Mouse (Mus musculus) left cerebral cortex, adult 18-20 months (tissue): Measurements from ENCODE around the gene St3gal3. TPM values are rescaled to one million over a fixed set of nuclear protein-coding genes. Genes with fewer than 3 reads are reported as not detected.

Experiments used
- DNase-seq, 2 experiments: peaks; one replicate each; pipeline ENCODE4 v3.0.0; 2021 to 2022; ENCODE audit warnings: low spot score in 2 of 2, mixed read lengths in 1 of 2
- total RNA-seq, 2 experiments: library from RNA; stranded (reverse); gene quantifications; 2 replicates each; pipeline ENCODE4 v1.2.3; 2021

The St3gal3 gene
- total RNA-seq, 2 experiments from 2014 or later: 45.8 to 51.2 TPM

DNA sequence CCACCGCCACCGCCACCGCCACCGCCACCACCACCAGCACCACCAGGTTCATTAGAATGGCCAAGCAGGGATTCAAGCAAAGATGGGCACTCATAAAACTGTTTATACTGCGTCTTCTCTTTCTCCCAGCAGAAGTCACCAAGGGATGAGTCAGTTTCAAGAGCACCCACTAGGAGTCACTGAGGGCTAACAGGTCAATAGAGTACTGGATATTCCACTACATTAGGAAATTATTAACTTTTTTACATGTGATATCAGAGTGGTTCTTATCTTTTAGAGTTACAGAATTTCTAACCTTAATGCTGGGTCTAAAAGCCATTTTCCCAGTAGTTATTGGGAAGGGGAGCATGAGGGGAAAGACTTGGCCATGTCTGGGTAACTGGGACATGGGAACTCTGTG, 197.8 kb downstream of the St3gal3 start:
- no peak for DNase-seq

DNA sequence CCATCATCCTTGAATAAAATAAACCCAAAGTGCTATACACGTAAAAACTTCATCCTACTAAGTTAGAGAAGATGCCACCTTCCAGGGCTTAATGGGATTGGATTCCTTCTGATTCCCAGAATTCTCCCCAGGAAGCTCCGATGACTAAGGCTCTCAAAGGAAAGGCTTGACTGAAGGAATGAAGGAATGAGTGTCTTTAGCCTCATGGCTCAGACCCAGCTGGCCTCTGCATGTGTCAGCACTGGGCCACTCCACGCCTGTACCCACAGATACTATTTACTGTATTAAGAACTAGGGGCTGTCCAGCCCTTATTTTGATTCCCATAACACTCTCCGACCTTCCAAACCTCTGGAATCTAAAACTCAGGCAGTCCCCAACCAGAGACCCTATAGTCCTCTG, 200.6 kb downstream of the St3gal3 start:
- no peak for DNase-seq

DNA sequence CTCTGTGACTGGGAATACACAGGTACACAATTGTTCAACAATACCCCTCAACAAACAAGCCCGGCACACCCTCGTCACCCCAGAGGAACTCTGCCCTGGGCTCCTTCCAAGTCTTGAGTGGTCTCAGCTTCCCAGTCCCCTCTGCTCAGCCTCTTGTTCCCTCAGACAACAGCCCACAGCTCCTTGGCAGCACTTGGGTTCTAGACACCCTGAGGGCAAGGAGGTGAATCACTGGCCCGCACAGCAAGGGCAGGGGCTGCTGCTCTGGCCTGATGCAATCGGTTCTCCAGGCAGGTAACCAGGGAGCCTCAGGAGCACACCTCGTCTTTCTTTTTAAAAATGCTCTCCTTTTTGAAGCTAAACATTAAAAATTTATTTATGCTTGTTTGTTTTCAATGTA, 201.5 kb downstream of the St3gal3 start:
- no peak for DNase-seq

DNA sequence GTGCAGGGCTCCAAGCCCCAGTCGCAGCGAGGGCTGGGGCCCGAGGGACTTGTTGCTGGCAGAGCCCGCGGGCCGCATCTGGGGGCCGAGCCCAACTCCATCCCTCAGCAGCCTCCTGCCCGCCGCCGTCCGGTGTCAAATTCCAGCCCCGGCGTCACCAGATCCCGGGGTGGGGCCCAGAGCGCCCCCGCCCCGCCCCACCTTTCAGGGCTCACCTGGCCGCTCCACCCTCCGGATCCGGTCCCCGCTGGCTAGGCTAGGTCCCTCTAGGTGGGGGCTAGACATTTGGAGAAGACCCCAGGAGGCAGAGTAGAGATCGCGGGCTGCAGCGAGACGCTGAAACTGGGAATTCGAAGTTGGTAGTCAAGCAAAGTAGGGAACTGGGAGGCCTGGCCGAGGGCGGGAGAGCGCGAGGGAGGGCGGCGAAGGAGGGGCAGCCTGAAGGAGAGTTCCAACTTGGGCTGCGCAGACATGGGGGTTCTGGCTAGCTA, 205.3 kb downstream of the St3gal3 start, which contains the start of gene Artn:
Gene Artn, minus strand, starts transcription at position 373 of the 491 bp plus-strand sequence.
- DNase-seq: no peak

DNA sequence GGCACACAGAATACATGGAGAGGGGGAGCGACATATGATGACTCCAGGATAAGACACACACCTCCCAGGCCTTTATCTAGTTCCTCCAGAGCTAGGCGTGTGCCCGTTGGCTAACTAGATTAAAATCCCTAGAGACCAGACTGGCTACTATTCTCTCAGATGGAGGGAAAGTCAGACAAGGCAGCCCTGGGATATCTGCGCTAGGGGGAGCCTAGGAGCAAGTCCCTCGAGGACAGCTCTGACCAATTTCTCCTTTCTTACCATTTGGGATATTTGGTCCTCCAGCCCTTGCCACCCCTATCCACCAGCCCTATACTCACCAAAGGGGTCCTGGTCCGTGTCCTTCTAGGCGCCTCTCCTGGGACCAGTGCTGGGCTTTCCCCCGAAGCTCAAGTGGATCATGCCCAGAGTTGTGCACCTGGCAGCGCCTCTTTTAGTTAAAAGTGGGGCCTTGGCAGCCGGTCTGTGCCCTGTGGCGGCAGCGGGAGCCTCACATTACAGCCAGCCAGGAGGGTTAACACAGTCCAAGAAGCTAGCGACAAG, 205.9 kb downstream of the St3gal3 start:
- peak; percentile 59 to 62 for DNase-seq

DNA sequence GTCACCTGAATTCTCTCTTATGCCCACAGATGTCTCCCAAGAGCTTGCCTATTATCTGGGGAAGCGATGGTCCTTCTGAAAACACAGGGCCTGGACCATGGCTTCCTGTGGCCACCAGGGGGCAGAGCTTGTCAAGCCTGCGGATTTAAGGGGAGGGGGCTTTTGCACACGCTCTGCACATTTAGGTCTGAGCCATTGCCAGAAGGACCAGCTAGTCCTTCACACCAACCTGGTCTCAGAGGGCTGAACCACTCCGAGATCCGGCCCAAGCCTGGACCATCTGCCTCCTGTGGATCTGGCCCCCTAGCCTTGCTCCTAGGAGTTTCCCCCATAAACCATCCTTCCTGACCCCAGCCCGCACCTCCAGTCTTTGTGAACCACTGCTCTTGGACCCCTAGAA, 206.5 kb downstream of the St3gal3 start:
- no peak for DNase-seq

DNA sequence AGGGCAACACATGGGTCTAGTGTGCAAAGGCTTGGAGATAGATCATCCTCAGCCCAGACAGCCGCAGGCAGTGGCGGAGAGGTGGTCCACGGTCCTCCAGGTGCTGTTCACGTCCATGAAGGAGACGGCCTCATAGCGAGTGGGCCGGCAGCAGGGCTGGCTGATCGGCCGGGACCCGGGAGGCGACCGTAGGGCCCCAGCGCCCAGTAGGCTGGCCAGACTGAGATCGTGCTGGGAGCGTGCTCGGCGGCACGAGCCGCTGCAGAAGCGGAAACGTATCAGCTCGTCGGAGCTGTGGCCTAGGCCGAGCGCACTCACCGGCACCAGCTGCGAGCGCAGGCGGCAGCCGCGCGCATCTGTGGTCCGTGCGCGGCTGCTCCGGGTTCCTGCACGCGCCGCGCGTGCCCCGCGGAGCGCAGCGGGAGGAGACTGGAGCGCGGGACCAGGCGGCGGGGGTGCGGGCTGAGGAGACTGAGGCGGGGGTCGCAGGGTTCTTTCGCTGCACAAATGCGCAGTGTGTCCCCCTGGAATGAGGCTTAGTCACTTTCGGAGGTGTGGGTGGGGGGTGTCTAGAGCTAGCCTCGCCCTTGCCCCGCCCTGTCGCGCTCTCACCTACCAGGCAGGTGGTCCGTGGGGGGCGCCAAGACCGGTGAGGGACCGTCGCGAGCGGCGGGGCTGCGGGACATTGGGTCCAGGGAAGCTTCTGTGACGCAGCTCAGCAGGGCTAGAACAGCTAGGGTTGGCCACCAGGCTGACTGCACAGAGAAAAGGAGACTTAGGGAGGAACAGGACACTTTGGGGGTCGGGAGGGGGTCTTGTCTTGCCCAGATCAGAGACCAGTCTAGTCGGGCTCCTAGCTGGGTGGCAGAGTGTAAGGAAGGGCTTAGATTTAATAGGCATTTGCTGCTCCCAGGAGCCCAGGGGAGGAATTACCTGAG, 207.9 kb downstream of the St3gal3 start:
- peak; percentile 60 to 67 for DNase-seq

DNA sequence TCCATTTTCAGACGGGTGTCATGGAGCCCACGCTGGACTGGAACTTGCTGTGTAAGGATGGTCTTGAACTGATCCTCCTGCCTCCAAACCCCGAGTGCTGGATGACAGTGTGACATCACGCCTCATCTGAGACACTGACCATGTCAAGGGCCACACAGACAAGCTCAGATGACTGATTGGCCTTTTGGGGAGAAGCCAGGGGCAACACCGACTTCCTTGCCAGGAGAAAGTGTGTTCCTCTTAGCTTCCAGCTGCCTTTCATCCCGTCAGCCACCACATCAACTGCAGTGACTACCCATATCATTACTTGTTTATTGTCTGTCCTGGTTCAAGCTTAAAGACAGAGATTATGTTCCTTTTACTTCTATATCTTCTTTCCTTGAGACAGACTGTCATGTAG, 209.8 kb downstream of the St3gal3 start:
- no peak for DNase-seq

DNA sequence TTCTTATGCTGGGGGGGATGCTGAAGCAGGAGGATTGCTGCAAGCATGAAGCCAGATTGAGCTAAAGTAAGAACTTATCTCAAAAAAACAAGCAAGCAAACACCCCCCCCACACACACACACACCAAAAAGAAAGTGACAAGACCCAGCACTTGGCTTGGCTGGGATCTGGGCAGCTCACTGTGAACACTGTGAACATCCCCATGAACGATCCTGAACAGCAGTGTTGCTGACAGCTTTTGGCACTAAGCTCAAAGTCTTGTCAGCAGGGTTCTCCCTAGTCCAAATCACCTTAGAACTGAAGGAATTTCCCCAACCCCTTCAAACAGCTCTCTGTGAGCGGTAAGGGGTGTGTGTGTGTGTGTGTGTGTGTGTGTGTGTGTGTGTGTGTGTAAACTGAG, 211.3 kb downstream of the St3gal3 start:
- DNase-seq: no peak

DNA sequence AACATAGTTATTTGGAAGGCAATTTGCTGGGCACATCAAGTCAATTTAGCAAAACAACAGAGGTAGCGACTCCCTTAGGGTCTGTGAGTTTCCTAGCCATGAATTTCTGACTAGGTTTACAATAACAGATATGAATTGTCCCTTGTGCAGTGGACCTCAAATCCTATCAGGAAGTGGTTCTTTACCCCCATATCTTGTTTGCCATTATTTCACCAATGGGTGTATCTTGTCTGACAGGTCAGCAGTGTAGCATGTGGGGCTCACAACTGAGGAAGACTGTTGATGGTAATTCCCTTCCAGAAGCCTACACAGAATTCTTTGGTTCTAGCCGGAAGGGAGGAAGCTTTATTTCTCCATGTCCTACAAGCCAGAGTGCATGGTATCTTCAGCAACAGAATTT, 213.4 kb downstream of the St3gal3 start:
- DNase-seq: no peak

DNA sequence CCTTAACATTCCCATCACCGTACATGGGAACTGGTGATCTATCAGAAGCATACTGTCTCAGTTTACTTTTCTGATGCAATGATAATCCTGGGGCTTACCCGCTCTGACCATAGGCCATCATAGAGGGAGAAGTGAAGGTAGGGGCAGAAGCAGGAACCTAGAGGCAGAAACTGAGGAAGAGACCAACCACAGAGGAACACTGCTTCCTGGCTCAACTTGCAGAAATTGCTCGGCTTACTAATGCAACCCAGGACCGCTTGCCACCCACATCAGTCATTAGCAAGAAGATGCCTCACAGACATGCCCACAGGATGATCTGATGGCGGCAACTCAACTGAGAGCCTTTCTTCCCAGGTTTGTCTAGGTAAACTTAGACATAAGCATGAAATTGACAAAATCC, 216.0 kb downstream of the St3gal3 start:
- DNase-seq: no peak

DNA sequence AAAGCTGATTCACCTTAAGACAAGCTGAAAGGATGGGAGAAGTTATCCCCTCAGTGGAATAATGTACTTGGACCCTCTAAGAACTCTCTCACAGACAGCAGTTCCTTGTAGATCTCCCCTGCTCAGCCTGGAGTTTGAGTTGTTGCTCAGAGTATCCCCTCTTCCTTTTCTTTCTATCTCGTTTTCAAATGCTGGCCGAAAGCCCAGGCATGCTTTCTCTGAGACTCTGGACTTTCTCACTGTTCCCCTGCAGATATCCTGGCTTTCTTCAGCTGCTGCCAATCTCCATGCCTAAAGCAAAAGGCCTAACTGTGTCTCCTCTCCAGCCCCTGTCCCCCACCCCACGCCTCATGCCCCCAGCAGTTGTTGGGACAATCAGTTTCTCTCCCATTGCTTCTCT, 216.5 kb downstream of the St3gal3 start:
- DNase-seq: no peak

DNA sequence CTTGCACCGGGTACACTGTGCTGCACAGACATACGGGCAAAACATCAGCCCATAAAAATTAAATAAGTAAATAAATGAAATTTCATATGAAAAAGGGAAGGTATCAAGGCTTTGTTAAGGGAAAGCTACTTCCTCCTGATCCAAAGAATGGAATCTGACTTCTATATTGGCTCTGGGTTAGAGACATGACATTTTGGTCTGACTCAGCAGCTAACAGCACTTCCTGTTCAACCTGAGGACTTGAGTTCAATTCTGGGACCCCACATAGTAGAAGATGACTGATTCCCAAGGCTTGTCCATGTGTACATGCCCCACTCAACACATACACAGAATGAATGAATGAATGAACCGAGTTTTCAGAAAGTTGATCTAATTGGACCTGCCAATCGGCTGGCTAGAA, 216.9 kb downstream of the St3gal3 start:
- DNase-seq: no peak

DNA sequence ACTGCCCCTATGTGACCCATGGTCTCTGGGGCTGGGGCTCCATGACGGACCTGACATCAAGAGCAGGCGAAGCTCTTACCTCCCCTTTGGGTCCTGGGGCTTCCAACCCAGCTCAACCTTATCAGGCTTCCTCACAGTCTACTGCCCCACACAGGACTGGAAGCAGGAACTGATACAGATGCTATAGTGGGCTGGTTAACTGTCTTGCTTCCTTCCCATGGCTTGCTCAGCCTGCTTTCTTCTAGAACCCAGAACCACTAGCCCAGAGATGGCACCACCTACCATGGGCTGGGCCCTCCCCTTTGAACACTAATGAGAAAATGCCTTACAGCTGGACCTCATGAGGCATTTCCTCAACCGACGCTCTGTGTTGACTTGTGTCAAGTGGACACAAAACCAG, 217.3 kb downstream of the St3gal3 start:
- no peak for DNase-seq

DNA sequence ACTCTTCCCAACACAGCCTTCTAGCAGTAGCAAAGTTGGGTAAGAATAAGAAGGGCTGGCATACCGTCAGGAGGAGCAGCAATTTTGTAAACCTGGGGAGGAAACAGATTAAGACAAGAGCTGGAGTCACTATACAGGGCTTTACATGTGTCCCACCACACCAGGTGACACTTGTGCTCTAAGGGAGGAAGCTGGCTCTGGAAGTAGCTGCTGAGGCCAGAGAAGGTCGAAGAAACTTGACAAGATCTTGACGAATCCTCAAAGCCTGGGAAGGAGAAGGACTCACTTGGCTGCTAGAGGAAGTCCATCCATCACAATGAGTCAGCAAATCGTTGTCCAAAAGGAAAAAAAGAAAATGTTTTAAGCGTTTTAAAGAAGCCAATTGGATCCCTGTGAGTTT, 218.3 kb downstream of the St3gal3 start:
- DNase-seq: no peak

DNA sequence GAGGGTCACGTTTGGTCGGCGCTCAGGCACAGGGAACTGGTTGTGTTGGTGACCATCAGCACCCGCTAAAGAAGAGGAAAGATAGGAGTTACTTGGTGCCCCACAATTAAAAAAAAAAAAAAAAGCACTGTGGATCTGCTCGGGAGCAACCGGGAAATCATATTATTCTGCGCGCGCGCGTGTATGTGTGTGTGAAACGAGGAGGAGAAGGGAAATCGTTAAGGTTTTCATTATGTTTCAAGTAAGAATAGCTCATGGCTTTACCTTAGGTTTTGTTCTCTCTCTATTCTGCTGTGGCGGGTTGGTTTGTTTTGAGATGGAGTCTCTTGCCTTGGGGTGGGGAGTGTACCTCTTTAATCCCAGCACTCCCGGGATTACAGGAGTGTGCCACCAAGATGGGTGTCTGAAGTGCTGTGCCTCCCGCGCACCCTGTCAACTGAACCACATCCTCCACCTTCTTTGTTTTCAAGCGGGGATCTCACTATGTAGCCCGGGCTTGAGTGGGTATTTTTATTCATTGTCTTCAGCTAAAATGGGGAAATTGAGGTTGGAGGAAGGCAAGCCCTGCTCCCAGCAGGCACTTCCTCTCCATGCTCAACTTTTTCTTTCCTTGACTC, 219.1 kb downstream of the St3gal3 start:
- DNase-seq: no peak

DNA sequence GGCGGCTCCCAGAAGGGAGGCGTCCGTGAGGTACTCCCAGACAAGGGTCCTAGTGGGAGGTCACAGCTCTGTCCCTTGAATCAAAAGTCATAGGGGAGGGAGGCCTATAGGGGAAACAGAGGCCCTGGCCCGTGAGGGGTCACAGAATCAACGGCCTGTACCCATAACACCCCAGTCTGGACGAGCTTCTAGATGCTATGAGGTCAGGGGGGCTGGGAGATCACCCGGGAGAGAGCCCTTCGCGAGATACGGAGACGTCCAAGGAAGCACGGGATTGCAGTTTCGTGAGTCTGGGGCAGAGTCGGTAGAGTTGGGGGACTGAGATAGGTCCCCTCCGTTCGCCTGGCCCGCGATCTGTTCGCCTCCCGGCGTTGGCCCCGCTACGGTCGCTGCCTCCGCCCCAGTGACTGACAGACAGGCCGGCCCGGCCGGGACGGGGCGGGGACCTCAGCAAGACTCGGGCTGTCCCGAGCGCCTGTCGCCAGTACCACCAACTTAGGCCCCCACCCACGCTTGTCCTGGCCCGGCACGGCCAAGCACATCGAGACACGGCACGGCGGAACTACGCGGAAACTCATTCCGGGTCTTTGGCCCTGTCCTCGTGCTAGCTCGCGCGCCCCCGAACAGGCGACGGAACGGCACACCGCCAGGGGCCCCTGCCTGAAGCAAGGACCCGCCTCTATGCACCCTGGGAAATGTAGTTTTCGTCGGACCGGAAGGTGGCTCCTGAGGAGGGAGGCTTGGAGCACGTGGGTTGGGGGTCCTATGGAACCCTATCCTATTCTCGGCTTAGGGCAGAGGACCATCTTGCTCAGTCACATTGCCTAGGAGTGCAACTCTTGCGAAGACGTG, 219.9 kb downstream of the St3gal3 start, which contains the start of gene Ipo13:
Gene Ipo13, minus strand, starts transcription at position 409 of the 852 bp plus-strand sequence.
- DNase-seq: peak; percentile 89 to 93

DNA sequence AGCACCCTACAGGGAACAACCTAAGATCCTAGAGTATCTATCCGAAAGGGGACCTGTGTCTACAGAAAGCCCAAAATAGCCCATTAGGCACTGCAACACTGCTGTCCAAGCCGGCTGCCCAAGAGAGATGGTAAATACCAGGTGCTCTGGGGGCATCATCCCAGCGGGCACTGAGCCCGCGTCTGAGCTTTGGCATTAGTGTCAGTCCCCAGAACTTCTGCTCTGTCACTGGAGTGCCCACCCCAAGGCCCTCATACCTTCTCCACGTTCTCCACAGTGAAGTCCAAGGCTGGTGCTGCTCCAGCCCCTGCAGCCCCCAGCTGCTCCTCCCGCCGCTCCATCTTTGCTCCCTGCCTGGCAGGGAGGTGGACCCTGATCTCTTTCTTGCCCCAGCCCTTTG, 220.7 kb downstream of the St3gal3 start:
- DNase-seq: no peak

DNA sequence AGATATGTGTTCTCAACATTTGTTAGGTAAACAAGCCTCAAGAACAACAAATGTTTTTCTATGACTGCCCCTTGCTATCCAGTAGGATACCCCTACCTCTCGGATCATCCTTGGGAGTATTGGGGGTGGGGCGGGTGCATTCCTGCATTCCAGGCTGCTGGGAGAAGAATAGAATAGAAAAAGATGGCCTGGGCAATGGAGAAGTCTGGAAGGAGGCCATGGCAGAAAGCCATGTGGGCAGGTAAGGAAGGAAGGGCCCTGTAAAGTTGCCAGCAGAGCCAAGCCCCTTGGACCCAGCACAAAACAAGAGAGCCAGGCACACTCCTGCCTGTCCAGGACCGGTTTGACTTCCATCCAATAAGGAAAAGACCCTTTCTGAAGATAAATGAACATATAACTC, 221.3 kb downstream of the St3gal3 start:
- no peak for DNase-seq

DNA sequence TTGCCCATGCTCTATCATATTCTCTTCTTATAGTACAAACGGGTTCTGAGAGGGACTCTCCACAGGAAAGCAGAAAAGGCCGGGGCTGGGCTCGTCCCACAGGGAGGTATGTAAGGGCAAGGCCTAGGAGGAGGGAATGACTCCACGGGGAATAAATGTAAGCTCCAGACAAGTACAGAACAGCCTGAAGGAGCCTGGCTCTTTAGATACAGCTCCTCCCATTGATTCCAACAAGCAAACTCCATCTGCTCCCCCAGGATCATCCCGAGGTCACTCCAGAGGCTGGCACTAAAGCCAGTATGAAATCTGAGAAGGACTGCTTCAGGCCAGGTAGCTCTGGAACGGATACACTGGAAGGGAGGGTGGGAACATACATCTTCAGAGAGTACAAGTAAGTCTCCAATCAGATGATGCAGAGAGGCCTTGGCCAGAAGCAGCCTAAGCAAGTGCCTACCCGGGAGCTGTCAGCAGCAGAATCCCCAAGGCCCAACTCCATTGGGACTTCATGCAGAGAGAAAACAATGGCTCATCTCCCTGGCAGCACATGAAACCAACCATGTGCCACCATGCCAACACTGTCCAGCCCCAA, 221.9 kb downstream of the St3gal3 start:
- no peak for DNase-seq

DNA sequence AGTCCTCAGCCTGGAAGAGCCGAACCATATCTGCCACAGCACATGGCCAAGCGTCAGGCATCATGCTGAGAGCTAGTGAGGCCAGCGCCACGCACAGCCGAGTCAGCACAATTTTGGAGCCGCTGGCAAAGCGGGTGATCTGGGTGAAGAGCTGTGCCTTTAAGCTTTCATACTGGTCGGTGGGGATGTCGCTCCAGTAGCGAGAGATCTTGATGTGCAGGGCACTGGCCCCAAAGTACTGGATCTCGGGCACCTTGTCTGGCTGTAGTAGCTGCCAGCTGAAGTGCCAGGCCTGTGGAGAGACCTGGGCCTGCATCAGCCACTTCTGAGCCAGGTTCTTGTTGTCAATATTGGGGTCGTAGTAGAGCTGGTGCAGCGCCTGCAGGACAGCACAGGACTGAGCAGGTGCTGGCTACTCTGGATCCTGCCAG, 222.6 kb downstream of the St3gal3 start:
- no peak for DNase-seq
